8 mouse cellular contexts compared by ENCODE assay signal in genomic region chr9:109985416-109985815, GRCm38 (mm10). TPM values are rescaled to one million over a fixed set of nuclear protein-coding genes. Genes with fewer than 3 reads are reported as not detected.
DNase-seq lines count a peak whose midpoint lies in the region; ATAC-seq lines count a peak whose summit lies in the region.

No protein-coding gene starts in this region.

- no peak overlapping the region for H3K27ac ChIP-seq in limb, embryonic 12.5 days
- no peak overlapping the region for H3K27ac ChIP-seq in midbrain, embryonic 16.5 days (ENCODE audit: low read length)

- H3K9me3 ChIP-seq in limb, embryonic 12.5 days = no peaks in the 10 kb centered on the region
- no peaks in the 10 kb centered on the region for H3K9me3 ChIP-seq in midbrain, embryonic 16.5 days (replicated peaks; ENCODE audit: control insufficient read depth, low read length, poor library complexity, severe bottlenecking)

- H3K4me2 ChIP-seq in limb, embryonic 12.5 days = no peak overlapping the region
- H3K4me2 ChIP-seq in midbrain, embryonic 16.5 days (ENCODE audit: low read length) = no peak overlapping the region

- peak; percentile 84 for DNase-seq in 3T3-L1 (ENCODE audit: low read depth, low spot score)
- DNase-seq in adrenal gland, adult 2 months = peak; percentile 78
- peak; percentile 58 for DNase-seq in embryo, embryonic 9.5 days (ENCODE audit: extremely low spot score)
- DNase-seq in heart, adult 8-10 months (ENCODE audit: low spot score) = peak; percentile 76
- peak; percentile 84 for DNase-seq in kidney, adult 9 months
- peak; percentile 29 to 69 for DNase-seq in spleen, postnatal 4 days (ENCODE audit: low spot score in 2 of 2)

- ATAC-seq in limb, embryonic 12.5 days (ENCODE audit: insufficient number of reproducible peaks, insufficient read depth, low FRiP score, low TSS enrichment, low read depth) = peak; percentile 78; the same call in 1 of the 2 replicates
- peak; percentile 71; the same call in 1 of the 2 replicates for ATAC-seq in midbrain, embryonic 16.5 days

- WGBS in limb, embryonic 12.5 days = 24% methylated on average over 4 of the region's 4 CpGs
- 22% methylated on average over 4 of the region's 4 CpGs for WGBS in midbrain, embryonic 16.5 days

- peaks cover 24% of the 10 kb centered on the region for H3K36me3 ChIP-seq in limb, embryonic 12.5 days
- H3K36me3 ChIP-seq in midbrain, embryonic 16.5 days (ENCODE audit: control insufficient read depth, insufficient read depth, low read length) = no peaks in the 10 kb centered on the region

- H3K4me3 ChIP-seq in limb, embryonic 12.5 days (replicated peaks) = no peak overlapping the region
- H3K4me3 ChIP-seq in midbrain, embryonic 16.5 days (ENCODE audit: low read depth, low read length) = no peak overlapping the region

- H3K4me1 ChIP-seq in limb, embryonic 12.5 days (replicated peaks) = no peaks in the 10 kb centered on the region
- H3K4me1 ChIP-seq in midbrain, embryonic 16.5 days (ENCODE audit: control insufficient read depth, insufficient read depth, low read length) = 0 out of 2 replicates have a peak, but pooled peaks cover 2% of the 10 kb centered on the region

- no peaks in the 10 kb centered on the region for H3K27me3 ChIP-seq in limb, embryonic 12.5 days
- H3K27me3 ChIP-seq in midbrain, embryonic 16.5 days (ENCODE audit: control insufficient read depth, insufficient read depth, low read depth, low read length) = no peaks in the 10 kb centered on the region

- H3K9ac ChIP-seq in limb, embryonic 12.5 days (replicated peaks) = no peak overlapping the region
- no peak overlapping the region for H3K9ac ChIP-seq in midbrain, embryonic 16.5 days (ENCODE audit: low read depth, low read length)

RNA-seq across cellular contexts. Expression of gene Map4, which starts 54.2 kb away (rescaled TPM):
- total RNA-seq in adrenal gland, adult 2 months (2021) = 10 to 100 TPM; 81.6 to 82.5 TPM
- polyA plus RNA-seq in adrenal gland, adult 2 months (2012; rRNA removed) = 219 and 223 TPM in 2 replicates
- 100 to 1,000 TPM; 319 to 422 (median 395) TPM for total RNA-seq in heart, adult 8-10 months (2022)
- polyA plus RNA-seq in limb, embryonic 12.5 days (2016; fragmentation: Nextera tagmentation; extraction: Ambion mirVana) = 45.1 and 50.2 TPM in 2 replicates
- 211 and 213 TPM in 2 replicates for polyA plus RNA-seq in midbrain, embryonic 16.5 days (2015; fragmentation: Nextera tagmentation; extraction: Ambion mirVana)
